Mouse (Mus musculus) embryonic facial prominence, embryonic 10.5 days (tissue): ENCODE data around the gene Fam71e2. TPM values are rescaled to one million over a fixed set of nuclear protein-coding genes. Genes with fewer than 3 reads are reported as not detected.

Experiments
- DNase-seq: peaks from one replicate; pipeline ENCODE4 v3.0.0-alpha.2; 2017; ENCODE audit warnings: low spot score
- H3K27ac ChIP-seq: fragments of 300-500 bp; sonication (generic); replicated peaks from 2 replicates; pipeline ENCODE4 v1.5.1; 2016; ENCODE audit warnings: mild to moderate bottlenecking
- H3K27me3 ChIP-seq: fragments of 300-500 bp; sonication (generic); replicated peaks from 2 replicates; pipeline ENCODE4 v1.6.1; 2016; ENCODE audit warnings: low read depth, mild to moderate bottlenecking; ENCODE audit not compliant: poor library complexity, severe bottlenecking
- H3K36me3 ChIP-seq: fragments of 300-500 bp; sonication (generic); replicated peaks from 2 replicates; pipeline ENCODE4 v1.6.1; 2016; ENCODE audit warnings: mild to moderate bottlenecking, moderate library complexity
- H3K4me1 ChIP-seq: fragments of 300-500 bp; sonication (generic); 2 replicates; pipeline ENCODE4 v1.6.1; 2016
- H3K4me3 ChIP-seq: fragments of 300-500 bp; sonication (generic); 2 replicates; pipeline ENCODE4 v1.5.1; 2016; ENCODE audit warnings: mild to moderate bottlenecking, moderate library complexity
- H3K9me3 ChIP-seq: fragments of 300-500 bp; sonication (generic); 2 replicates; pipeline ENCODE4 v1.6.1; 2016; ENCODE audit warnings: mild to moderate bottlenecking
- WGBS: fragments of 180-500 bp; shearing (Covaris S2); methylation state at CpG from one replicate; pipeline ENCODE4 v1.1.7; 2016; 5-methylcytosine and 5-hydroxymethylcytosine counted together
- polyA plus RNA-seq: library from polyadenylated mRNA; unstranded; fragments of >200 nt; fragmentation: Nextera tagmentation; extraction: Ambion mirVana; gene quantifications from 2 replicates; pipeline ENCODE4 v1.2.1, GENCODE M21; 2016

Fam71e2 gene
- polyA plus RNA-seq, 1 experiment from 2014 or later = not detected

DNA sequence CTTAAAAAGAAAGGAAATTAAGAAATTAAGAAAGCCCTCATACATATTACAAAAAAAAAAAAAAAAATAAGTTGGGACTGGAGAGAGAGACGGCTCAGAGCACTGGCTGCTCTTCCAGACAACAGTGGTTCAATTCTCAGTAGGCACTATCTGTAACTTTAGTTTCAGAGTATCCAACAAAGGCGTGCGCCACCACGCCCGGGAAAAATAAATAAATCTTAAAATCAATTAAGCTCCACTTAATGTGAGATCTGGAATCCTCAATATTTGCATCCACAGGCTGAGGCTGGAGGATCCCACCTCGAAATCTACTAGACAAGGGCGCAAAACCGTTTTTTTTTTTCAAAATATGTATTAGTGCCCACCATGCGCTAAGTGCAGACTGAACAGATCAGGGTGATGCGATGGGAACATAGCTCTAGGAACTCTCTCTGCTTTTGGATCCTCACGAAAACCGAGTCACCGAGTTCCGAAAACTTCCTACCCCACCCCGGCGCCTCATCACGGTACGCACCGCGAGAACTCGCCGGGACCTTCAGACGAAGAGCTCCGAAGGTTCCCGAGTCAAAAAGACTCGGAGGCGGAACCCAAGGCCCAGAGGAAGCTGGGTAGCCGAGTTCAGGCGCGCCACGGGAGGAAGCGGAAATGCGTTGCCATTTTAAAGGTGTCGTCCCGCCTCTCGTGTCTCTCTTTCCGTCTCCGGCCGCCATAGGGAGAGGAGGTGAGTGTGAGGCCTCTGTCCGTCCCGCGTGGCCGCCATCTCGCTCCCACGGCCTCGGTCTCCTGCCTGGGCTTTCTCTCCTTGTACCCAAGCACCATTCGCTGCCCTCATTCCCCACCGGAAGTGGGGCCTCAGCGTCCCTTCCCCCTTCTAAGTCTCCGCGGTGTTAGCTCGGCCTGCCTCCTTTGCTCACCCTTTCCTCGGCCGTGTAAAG is 21.4 kb upstream of the Fam71e2 start, which contains the start of gene Rpl28:
Gene Rpl28, plus strand, starts transcription at position 597 of the 935 bp plus-strand sequence.
- Histone ChIP-seq H3K4me1 (peaks cover 31% of the 10 kb centered on the region), H3K36me3 (peaks cover 41% of the 10 kb centered on the region), H3K9me3 (no peaks in the 10 kb centered on the region), H3K4me3 (peak within 1 kb of the TSS; percentile 79), H3K27ac (peak within 1 kb of the TSS; percentile 94), H3K27me3 (peaks cover 25% of the 10 kb centered on the region)
- peak; percentile 96 for DNase-seq
- WGBS = 2% methylated on average over 54 of the region's 54 CpGs

DNA sequence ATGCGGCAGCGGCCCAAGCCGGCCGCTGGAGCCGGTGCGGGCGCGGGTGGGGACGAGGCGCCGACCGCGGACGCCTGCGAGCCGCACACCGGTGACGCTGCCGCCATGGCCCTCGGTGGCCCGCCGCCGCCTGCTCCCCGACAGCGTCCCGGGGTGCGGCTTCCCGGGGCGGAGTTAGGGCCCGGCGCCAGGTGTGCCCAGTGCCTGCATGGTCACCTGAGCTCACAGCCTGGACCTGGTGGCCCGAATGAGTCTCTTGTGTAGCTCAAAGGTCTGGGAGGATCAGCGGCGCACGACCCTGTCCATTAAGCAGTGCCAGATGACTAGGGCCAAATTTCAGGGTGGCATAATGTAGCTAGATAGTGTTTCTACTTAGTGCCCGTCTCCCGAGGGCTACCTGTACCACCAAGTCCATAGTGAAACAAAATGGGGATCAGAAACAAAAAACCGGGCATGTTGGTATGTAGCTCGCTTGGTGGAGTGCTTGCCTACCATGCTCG is 18.4 kb upstream of the Fam71e2 start, which contains the start of gene Tmem238:
Gene Tmem238, minus strand, starts transcription at position 221 of the 500 bp plus-strand sequence.
- DNase-seq = no peak
- 9% methylated on average over 40 of the region's 40 CpGs for WGBS
- peak within 1 kb of the TSS; percentile 84 for H3K27ac ChIP-seq

DNA sequence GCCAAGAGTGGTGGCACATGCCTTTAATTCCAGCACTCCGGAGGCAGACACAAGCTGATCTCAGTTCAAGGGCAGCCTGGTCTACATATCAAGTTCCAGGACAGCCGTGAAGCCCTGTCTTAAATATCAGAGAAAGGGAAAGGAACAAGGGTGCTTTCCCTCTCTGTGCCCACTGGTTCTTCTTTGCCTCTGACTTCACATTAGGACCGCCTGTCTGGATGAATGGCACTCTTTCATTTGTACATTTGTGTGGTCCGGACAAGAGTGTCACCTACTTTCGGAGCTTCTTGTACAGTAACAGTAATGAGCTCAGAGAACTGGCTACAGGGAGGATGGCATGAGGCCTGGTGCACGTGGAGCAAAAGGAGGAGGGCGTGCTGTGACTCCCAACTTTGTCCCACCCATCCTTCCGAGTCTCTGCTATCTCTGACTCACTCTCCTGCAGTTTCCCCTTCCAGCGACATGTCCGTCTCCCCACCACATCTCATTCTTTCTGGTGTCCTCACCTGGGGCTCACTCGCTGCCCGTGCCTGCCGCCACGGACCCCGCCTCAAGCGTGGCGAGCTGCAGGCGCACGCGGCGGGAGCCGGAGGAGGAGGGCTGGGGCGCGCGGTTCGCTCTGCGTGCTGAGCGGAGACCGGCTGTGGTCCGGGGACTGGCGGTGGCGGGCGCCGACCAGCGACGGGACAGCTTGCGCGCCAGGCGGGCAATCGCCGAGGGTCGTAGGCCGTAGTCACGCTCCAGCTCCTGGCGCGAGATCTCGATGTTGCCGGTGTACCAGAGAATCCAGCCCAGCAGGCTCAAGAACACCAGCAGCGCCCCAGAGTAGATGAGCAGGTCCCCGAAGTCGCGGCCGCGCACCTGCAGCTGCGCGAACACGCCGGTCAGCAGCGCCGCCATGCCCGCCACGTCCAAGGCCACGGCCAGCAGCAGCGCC is 17.7 kb upstream of the Fam71e2 start:
- Histone ChIP-seq H3K9me3 (no peaks in the 10 kb centered on the region), H3K4me1 (peaks cover 19% of the 10 kb centered on the region), H3K4me3 (peak overlapping the region; percentile 63), H3K27me3 (peaks cover 33% of the 10 kb centered on the region), H3K27ac (peak overlapping the region; percentile 84), H3K36me3 (peaks cover 4% of the 10 kb centered on the region)
- WGBS = 2% methylated on average over 64 of the region's 64 CpGs
- DNase-seq = peak; percentile 84

More for the DNA sequence above, 18.4 kb upstream of the Fam71e2 start, which contains the start of gene Tmem238:
- peak within 1 kb of the TSS; percentile 63 for H3K4me3 ChIP-seq
- no peaks in the 10 kb centered on the region for H3K9me3 ChIP-seq
- peaks cover 11% of the 10 kb centered on the region for H3K36me3 ChIP-seq
- peaks cover 33% of the 10 kb centered on the region for H3K27me3 ChIP-seq
- H3K4me1 ChIP-seq = peaks cover 26% of the 10 kb centered on the region

DNA sequence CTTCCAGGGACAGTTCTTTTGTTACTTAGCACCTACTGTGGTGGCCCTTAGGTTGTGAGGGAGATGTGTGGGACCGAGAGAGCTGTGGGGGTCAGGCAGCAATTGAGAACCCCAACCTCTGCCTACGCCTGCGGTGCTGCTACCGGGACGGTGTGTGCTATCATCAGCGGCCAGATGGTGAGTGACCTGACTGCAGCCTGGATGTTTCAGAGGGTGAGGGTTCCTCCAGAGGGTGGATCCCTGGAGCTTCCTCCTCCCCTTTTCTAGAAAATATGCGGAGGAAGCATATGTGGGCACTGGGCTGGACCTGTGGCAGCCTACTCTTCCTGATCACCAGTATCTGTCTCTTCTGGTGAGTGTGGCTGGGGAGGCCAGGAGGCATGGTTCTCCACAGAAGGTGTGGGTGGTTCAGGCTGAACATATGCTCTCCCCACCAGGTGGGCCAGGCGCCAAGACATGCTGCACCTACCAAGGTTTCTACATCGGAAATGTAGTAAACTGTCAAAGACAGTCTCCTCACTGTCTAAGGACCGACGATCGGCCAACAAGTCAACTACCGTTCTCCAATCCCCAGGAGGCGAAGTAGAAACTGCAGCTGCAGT is 12.7 kb upstream of the Fam71e2 start:
- Histone ChIP-seq H3K27ac (no peak overlapping the region), H3K9me3 (no peaks in the 10 kb centered on the region), H3K27me3 (peaks cover 44% of the 10 kb centered on the region), H3K4me3 (no peak overlapping the region), H3K4me1 (peaks cover 23% of the 10 kb centered on the region), H3K36me3 (no peaks in the 10 kb centered on the region)
- DNase-seq = no peak
- WGBS = 84% methylated on average over 14 of the region's 14 CpGs

DNA sequence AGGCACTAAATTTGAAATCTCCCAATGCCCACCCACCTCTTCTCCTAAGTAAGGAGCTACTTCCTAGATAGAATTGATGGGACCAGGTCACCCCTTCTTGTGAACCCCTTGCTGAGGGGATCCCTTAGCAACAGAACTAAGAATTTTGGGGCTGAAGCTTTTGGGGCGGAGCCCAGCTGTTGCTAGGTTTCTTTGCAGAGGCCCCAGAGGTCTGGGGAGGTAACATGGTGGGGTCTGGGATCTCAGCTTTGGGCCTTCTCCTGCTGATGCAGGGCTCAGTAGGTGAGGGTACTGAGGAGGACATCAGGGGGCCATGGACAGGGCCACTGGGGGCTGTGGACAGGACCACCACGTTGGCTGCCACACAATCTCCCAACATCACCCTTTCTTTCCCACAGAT is 11.7 kb upstream of the Fam71e2 start, which contains the start of the genes Il11 and Tmem190:
Gene Il11, minus strand, starts transcription at position 101 of the 400 bp plus-strand sequence.
Gene Tmem190, plus strand, starts transcription at position 179 of the 400 bp plus-strand sequence.
- peaks cover 44% of the 10 kb centered on the region for H3K27me3 ChIP-seq
- H3K4me3 ChIP-seq = no peak within 1 kb of the TSS
- no peak for DNase-seq
- WGBS = 75% methylated on average over 2 of the region's 2 CpGs
- no peaks in the 10 kb centered on the region for H3K36me3 ChIP-seq
- H3K27ac ChIP-seq = no peak within 1 kb of the TSS
- H3K9me3 ChIP-seq = no peaks in the 10 kb centered on the region
- peaks cover 24% of the 10 kb centered on the region for H3K4me1 ChIP-seq

DNA sequence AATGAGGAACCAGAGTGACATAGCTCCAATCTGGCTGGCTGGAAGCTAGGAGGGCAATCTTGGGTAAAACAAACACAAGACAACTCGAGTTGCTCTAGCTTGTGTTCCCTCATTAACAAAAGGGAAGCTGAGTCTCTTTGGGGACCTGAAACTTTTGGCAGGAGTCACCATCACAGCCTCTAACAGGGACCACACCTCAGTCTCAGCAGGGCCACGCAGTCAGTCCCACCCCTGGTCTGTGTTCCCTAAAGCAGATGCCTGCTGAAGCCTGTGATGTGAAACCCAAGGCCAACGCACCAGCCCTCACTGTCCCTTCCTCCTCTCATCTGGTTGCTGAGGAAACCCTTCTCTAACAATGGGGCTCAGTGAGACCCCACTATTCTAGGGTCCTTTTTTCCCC is 11.0 kb upstream of the Fam71e2 start:
- peaks cover 44% of the 10 kb centered on the region for H3K27me3 ChIP-seq
- no peaks in the 10 kb centered on the region for H3K9me3 ChIP-seq
- no peaks in the 10 kb centered on the region for H3K36me3 ChIP-seq
- no peak overlapping the region for H3K27ac ChIP-seq
- H3K4me1 ChIP-seq = peaks cover 31% of the 10 kb centered on the region
- H3K4me3 ChIP-seq = no peak overlapping the region
- 59% methylated on average over 3 of the region's 3 CpGs for WGBS
- no peak for DNase-seq

DNA sequence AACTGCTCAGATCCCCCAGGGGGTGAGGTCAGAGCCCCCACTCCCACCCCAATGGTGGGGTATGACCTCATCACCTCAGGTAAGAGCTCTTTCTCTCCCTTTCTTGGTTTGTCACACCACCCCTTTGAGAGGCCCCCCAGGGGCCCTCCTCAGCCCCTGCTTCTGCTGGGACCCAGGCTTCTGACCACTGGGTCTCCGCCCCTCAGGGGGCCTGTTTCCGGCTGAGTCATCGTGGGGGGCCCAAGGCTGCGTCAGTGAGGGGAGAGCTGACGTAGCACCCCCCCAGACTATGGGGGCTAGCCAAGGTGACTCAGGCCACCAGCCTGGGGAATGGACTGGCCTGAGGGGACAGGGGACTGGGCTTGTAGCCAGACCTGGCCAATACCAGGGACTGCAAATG is 8.8 kb upstream of the Fam71e2 start:
- H3K4me3 ChIP-seq = peak overlapping the region; percentile 13; the same call in 1 of the 2 replicates
- peaks cover 63% of the 10 kb centered on the region for H3K27me3 ChIP-seq
- H3K36me3 ChIP-seq = no peaks in the 10 kb centered on the region
- no peak for DNase-seq
- no peak overlapping the region for H3K27ac ChIP-seq
- no peaks in the 10 kb centered on the region for H3K9me3 ChIP-seq
- peaks cover 37% of the 10 kb centered on the region for H3K4me1 ChIP-seq
- WGBS = 39% methylated on average over 5 of the region's 5 CpGs

DNA sequence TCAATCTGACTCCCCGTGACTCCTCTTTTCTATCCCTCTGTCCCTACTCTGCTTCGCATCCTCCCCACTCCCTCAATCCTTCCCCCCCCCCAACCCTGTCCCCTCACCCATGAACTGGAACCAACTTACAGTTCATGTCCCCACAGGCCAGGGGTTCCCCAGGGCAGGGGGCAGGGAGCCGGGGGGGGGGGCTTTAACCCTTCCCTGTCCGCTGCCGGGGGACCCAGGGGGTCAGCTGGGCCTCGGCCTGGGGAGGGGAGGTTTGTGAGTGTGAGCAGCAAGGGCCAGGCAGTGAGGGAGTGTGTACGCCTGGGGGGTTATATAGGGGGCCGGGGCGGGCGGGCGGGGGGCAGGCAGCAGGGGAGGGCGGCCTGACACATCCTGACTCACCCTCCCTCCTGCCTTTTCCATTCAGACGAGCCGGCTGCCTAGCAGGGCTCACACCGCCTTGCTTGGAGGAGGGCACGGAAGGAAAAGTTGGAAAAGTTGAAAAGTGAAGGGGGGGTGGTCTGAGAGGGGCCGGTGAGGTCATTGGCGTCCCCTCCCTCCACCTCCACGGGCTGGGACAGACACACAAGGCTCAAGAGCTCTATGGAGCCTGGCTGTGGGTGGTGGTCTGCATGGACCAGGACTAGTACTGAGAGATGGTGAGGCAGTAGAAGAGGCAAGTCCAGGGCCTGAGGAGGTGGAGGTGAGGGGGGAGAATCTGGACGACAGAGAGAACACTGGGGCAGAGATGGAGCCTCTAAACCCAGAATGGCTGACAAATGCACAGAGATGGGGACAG is 6.9 kb upstream of the Fam71e2 start:
- Histone ChIP-seq H3K4me1 (peaks cover 37% of the 10 kb centered on the region), H3K36me3 (no peaks in the 10 kb centered on the region), H3K27ac (0 out of 2 replicates have a peak overlapping the region, but pooled peaks have one; percentile 54), H3K4me3 (peak overlapping the region; percentile 49), H3K27me3 (peaks cover 70% of the 10 kb centered on the region), H3K9me3 (no peaks in the 10 kb centered on the region)
- 3% methylated on average over 20 of the region's 20 CpGs for WGBS
- DNase-seq = no peak

DNA sequence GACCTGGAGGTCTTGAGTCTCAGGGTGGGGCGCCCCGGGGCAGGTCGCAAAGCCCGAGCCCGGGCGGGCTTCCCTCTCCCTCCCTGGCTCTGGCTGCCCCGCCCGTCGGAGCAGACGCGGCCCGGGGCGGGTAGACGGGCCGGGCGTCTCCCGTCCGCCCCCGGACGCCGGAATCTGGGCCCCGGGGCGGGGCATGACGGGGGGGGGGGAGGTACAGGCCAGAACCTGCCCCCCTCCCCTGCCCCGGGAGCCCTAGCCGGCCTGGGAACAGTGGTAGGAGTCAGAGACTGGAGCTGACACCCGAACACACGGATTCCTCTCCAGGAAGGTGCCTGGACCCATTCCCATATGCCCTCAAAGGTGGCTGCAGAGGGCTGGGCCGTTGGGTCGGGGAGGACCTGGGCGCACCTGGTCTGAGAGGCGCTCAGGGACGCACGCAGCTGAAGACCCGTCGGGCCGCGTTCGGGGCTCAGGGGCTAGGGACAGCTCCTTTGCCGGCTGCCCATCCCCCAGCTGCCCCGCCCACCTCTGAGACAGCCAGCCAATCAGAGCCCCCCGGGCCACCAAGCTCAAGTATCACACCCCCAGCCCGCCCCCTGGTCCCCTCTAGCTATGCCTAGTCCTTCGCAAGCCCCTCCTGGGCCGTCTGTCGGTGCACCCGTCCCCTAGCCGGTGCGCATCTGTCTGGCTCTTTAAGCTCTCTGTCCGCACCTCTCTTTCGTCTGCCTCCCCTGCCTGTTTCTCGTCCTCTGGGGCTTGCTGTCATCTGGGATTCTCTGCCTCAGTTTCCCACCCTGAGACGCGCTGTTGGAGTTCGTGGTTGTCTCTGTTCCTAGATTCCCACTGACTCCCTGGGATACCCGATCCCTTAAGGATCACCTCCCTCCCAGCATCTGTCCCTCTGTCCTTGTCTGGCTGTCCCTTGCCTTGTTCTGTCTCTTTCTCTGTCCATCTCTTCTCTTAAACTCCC is 6.0 kb upstream of the Fam71e2 start:
- H3K27me3 ChIP-seq = peaks cover 65% of the 10 kb centered on the region
- 1% methylated on average over 51 of the region's 56 CpGs for WGBS
- H3K27ac ChIP-seq = peak overlapping the region; percentile 54
- peak; percentile 92 for DNase-seq
- H3K36me3 ChIP-seq = no peaks in the 10 kb centered on the region
- H3K4me1 ChIP-seq = peaks cover 37% of the 10 kb centered on the region
- peak overlapping the region; percentile 49 for H3K4me3 ChIP-seq
- no peaks in the 10 kb centered on the region for H3K9me3 ChIP-seq

DNA sequence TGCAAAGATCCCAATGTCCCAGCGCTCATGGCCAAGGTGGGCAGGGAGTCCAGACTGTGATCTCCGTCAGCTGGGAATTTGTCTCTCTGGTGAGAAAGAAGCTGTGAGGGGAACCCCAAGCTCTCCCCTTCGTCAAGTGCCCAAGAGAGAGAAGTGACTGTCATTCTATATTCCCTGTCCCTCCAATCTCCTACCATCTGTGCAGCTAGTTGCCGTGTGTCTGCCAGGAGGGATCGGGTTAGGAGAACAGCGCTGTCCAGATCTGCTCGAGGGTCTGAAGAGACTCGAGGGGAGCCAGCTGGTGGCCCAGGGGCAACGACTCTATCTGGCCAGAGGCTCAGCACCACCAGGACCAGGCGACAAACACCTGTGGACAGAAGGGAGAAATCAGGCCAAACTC is 5.0 kb upstream of the Fam71e2 start:
- Histone ChIP-seq H3K27me3 (peaks cover 65% of the 10 kb centered on the region), H3K27ac (no peak overlapping the region), H3K9me3 (no peaks in the 10 kb centered on the region), H3K36me3 (no peaks in the 10 kb centered on the region), H3K4me1 (peaks cover 29% of the 10 kb centered on the region), H3K4me3 (no peak overlapping the region)
- 56% methylated on average over 10 of the region's 10 CpGs for WGBS
- no peak for DNase-seq
